Mouse (Mus musculus) MN1 (cell line): ENCODE results near the gene Stxbp4.

Source experiments
- DNase-seq: peaks from one replicate; pipeline ENCODE4 v3.0.0-alpha.2; 2016; ENCODE audit warnings: low spot score

Stxbp4 gene

DNA sequence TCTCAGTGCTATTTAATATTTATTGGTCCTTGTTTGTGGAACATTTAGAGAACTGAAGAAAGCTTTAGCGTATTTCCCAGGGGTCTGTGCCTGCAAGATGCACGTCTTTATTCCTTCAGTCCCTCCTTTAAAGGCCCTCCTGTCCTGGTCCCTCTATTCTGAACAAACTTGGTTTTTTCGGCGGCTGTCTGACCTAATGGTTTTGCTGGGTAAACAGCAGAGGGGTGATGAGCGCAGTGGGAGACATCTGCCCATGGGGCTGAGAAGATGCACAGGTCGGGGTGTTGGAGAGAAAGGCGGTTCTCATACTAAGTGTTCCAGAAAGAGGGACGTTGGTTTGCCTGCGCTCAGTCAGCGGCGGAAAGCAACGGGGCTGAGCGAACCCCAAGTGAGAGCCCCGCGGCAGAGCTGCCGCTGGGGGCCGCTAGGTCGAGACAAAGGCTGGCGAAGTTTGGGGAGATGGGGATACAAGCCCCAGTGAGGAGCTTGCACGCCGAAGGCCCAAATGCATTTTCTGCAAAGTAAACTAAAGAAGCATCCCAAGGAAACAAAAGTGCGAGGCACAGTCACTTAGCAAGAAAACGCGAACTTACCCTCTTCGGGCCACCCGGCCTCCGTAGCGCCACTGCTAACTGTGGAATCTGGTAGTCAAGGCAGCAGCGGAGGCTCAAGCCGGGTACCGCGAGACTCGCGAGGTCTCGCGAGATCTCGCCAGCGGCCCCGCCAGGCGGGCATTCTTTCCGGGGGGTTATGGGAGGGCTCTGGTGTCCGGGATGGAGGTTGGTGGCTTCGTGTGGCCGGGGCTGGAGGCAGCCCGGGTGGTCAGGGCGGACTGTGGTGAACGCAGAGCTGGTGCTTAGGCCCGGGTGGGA, at the start of gene Stxbp4, which contains the start of gene Cox11:
Gene Stxbp4 (minus strand): TSS at position 645 of the 872 bp plus-strand sequence.
Gene Cox11 (plus strand): TSS at position 734 of the 872 bp plus-strand sequence.
- DNase-seq, result peak; percentile 97

DNA sequence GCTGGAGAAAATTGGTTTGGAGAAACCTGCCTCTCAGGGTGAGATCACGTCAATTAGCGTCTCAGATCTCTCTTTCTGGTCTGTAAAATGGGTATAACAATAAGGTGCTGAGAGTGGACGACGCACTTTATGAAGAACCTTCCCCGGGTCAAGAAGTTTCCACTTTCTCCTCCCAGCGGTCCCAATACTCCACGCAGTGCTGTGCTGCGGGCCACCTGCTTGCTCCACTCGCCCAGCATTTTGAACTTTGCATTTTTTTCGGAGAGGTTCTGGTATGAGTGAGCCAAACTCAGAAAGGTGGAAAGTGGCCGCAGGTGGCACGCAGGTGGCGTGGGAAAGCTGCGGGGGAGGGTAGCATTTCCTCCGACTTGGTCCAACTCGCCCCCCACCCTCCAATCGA, 49.2 kb upstream of the Stxbp4 start:
- no peak for DNase-seq

DNA sequence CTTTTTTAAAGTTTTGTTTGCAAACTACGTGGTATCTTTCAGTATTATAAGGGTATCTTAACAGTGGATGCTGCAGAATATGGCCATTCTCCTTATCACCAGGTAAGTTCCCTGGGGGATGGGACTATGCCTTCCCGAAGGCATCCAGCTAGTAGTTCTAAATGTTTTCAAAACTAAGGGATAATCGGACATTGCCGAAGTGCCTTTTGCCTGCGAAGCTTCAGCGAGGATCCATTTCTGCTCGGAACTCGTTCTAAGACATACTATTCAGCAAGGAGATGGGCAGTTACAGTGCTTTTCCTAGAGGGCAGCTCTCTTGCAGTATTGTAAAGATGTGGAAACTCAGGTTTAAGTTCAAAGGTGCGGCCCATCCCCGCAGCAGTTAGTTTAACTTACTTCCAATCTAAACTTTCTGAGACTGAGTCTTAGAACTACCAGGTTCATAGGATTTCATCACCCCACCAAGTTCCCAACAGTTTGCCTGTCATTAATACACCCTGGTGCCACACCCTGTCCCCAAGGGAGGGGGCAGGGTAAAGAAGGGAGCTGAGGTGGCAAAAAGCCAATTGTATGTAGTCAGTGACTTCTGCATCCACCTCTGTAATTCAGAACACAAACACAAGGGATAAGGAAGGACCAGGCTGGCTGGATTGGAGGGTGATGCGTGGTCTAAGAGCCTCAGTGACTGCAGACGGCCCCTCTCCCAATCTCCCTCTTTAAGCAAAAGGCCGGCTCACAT, 48.6 kb upstream of the Stxbp4 start:
- DNase-seq, result no peak

GRCm38 (mm10) chr11:90685196-90685595, 47.3 kb upstream of the Stxbp4 start:
- no peak for DNase-seq

DNA sequence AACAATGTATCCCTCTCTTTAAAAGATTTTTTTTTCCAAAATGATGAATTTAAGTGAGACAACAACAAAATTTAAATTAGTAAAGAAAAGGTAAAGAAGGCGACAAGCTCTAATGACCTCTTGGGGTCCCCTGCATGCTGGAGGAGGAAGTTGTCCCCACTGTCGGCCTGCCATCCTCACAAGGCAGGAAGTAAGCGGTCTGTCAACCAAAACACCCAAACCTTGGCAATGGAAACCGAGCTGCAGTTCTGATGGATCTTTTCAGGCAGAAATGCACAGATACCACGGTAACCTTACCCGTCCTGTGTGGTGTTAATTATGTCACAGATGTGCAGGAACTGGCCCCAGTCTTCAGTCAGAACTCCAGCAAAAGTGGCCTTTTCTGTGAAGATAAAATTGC, 46.9 kb upstream of the Stxbp4 start:
- DNase-seq, result no peak

DNA sequence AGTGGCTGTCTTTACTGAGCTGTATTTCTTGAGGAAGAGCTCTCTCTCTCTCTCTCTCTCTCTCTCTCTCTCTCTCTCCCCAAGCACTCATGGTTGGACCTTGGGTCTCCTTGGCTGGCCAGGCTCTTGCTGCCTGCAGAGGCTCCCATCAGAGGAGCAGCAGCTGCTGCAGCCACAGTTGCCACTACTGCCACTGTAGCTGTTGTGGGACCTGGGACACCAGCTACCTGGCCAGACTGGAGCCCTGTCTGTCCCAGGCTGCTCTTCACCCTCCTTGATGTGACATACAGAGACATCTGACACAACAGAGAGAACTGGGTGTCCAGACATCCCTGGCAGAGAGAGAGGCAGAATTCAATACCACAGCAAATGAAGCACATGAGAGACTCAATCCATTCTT, 43.3 kb upstream of the Stxbp4 start:
- DNase-seq, result no peak

DNA sequence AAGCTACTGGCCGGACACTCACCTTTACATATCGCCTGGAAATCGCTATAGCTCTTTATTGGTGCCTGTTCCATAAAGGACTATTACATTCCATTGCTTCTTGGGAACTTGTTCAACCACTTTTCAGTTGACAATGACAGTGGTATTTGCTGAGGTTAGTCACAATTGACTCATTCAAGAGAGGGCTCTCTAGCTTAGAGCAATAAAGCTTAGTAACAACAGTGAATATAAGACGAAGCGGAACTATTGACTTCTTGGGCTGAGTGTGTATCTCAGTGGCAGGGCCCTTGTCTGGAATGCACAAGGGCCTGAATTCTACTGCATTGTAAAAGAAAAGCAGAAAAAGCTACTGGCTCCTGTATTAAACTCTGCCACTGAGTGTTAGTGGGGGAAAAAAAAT, 40.7 kb upstream of the Stxbp4 start:
- no peak for DNase-seq

DNA sequence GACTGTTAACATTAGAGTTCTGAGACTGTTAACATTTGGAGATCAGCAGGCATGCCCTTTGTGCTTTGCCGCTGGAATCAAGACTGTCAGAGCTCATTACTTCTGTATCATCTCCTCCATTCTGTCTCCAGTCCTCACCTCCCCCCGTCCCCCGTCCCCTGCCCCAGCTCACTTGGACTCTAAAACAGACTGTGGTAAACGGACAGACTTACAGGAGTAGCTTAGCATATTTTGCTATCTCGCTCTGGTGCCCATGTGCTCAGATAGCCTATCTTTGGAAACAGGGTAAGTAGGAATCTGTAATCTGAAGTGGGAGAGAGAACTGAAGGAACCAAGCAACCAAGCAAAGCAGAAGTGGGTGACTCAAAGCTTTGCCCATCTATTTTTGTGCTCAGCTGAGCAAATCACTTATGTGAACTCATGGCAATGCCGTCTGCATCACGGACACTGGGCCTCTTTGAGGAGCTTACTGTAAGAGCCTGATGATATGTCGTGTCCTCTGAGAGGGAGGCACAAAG, 39.9 kb upstream of the Stxbp4 start:
- no peak for DNase-seq

- no peak for DNase-seq
Observed at GRCm38 (mm10) chr11:90677027-90677426, 39.1 kb upstream of the Stxbp4 start.

DNA sequence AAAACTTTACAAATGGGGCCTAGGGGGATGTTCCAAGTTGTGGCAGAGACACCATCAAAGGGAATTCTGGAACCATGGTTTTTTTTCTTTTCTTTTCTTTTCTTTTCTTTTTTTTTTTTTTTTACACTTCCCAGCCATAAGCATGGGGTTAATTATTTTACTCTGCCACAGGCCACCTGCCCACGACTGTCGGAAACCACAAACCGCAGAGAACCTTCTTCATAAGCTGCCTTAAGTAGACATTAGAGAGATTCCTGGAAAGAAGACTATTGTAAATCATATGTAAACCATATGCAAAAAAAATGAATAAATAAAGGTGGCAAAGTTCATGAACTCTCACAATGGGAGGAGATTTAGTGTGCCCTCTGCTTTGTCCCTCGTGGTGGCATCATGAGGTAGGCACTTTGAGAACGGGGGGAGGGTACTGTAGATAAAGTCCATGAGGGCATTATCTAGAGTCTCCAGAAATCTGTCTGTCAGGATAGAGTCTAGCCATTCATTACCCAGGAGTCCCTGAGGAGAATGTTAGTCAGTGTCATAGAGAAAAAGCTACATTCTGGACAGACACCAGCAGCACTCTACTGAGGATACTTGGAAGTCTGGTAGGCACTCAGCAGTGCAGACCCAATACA, 37.7 kb upstream of the Stxbp4 start:
- DNase-seq, result no peak

DNA sequence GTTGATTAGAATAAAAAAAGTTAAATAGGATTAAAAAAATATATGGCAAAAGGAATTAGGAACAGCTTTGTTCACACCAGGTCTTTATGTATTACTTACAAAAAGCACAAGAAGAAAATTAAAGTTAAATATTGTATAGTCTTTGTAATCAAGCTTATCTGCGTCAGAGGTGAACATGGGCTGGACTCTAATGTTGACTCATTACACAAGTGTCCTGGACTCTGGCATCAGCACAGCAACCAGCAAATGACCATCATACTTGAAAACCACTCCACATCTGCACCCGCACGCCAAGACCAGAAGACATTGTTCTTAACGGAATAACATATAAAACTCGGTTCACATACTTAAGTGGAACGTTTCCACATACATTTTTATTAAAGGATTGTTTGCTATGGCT, 29.4 kb upstream of the Stxbp4 start:
- no peak for DNase-seq

DNA sequence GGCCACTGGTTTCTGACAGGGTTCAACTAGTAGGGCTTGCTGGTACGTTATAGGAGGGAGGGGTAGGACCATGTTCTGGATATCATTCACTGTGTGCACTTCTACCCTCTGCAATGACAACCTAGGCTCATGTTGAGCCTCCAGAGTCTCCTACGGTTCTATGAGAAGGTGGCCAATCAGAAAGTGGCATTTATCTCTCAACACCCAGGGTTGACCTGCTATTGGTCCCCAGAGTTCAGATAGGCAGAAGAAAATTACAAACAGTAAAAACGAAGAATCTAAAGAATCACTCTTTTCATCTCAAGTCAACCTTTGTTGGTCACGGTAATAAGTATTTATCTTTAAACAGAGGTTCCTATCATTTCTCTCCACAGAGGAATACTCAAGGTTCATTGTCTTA, 29.0 kb upstream of the Stxbp4 start:
- no peak for DNase-seq

- DNase-seq, result no peak
Observed at GRCm38 (mm10) chr11:90666144-90666757, 28.4 kb upstream of the Stxbp4 start.

DNA sequence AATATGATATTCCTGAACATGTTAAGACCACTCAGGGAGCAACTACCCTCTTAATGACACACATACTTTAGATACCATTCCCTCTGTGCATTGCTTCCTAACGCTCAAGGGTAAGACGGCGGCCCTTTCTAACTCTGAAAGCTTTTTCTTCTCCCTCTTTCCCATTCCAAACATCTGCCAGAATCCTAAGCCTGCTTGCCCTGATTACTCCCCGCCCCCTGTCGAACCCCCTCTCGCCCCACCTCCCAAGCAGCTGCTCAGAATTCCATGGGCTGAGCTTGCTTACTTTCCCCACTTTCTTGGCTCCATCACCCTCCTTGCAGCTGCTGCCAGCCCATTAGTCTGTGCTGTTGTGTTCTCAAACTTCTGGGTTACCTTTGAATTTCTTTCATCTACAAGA, 27.3 kb upstream of the Stxbp4 start:
- no peak for DNase-seq

DNA sequence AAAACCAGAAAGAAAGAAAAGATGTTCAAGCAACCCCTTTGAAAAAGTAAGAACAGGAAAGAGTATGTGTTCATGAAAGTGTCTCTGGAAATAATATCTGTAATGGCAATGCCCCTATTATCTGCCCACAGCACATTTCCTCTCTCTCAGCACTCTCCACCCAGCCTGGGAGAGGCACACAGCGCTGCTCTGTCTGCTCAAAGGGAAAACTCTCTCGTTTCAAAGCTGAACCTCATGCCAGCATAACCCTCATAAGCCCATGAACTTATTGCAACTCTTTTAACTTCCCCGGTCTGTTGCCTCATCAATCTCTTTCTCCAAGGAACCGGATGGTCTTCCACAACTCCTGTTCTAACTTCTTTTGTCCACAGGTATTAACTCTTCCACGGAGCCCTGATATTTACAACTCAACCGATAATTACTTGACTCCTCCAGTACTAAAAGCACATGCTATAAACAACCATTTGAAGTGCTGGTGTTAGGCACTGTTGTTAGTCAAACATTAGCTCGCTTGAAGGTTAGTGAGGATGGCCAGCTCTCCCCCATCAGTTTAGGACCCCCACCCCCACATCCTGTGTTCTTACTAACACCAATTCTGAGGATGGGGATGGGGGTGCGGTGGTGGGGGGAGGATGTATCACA, 26.6 kb upstream of the Stxbp4 start:
- no peak for DNase-seq

GRCm38 (mm10) chr11:90663618-90664297, 25.9 kb upstream of the Stxbp4 start:
- no peak for DNase-seq

DNA sequence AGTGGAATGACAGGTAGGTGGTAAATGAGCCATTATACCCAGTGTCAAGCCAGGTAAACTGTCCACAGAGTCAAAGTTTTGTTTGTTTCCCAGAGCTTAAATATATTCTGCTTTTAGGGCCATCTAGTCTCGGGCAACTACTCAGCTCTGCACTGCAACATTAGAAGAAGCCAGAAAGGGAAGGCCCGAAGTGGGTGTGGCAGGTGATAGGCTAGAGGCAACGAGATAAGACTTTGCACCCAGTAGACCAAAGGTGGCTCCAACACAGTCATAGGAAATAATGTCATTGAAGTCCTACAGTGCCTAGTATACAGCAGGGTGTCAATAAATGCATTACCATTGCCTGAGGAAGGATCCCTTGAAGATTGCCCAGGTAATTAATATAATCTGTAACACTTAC, 25.2 kb upstream of the Stxbp4 start:
- no peak for DNase-seq

- DNase-seq, result no peak
Observed at GRCm38 (mm10) chr11:90660662-90661061, 22.8 kb upstream of the Stxbp4 start.

- no peak for DNase-seq
Observed at GRCm38 (mm10) chr11:90657527-90657926, 19.6 kb upstream of the Stxbp4 start.

- DNase-seq, result no peak
Observed at GRCm38 (mm10) chr11:90652603-90653002, 14.7 kb upstream of the Stxbp4 start.
